Mouse (Mus musculus): ENCODE data around the gene Cfap299. TPM values are rescaled to one million over a fixed set of nuclear protein-coding genes. Genes with fewer than 3 reads are reported as not detected.

The Cfap299 gene
- polyA plus RNA-seq, 1 experiment from 2014 or later = not detected

MicroRNAs within 50 kb of the gene (microRNA counts, 519-probe panel; counts per million panel counts)
- microRNA mmu-miR-703 = 171 counts per million, percentile 57 among the panel's probes with 10 or more counts

Small RNAs within 50 kb of the gene (microRNA-seq; reads per million reads assigned to microRNA genes)
- not detected for gene Mir703

Other genes starting within 250 kb of the Cfap299 start
- gene Prdm8, start 162.1 kb upstream of the Cfap299 start, polyA plus RNA-seq (2014; fragmentation: Nextera tagmentation; extraction: Ambion mirVana) = 5.9 and 6.1 TPM in 2 replicates
- gene Fgf5, start 75.1 kb upstream of the Cfap299 start, polyA plus RNA-seq (2014; fragmentation: Nextera tagmentation; extraction: Ambion mirVana) = 1.8 and 2.3 TPM in 2 replicates
- not detected in 2 replicates for gene Gm11111, start 223.4 kb downstream of the Cfap299 start, polyA plus RNA-seq (2014; fragmentation: Nextera tagmentation; extraction: Ambion mirVana)

Data from neural tube, embryonic 11.5 days (tissue).